Mouse (Mus musculus) embryo, embryonic 10 days (tissue): ENCODE measurements at regions not wholly inside any gene's neighbourhood (a gene's known extent, or its start where the extent isn't known, plus 50 kb on each side); places are given as distances from the start of the nearest gene placed in this dataset.

ENCODE experiments used
- DNase-seq: peaks from one replicate; pipeline ENCODE4 v3.0.0-alpha.2; 2015; ENCODE audit warnings: low spot score

GRCm38 (mm10) chr4:89082838-89083237 is 54.1 kb upstream of the Mtap start:
- DNase-seq = no peak

GRCm38 (mm10) chr4:89078485-89078884 is 58.4 kb upstream of the Mtap start:
- no peak for DNase-seq

- no peak for DNase-seq
Observed at GRCm38 (mm10) chr4:89074705-89075104, 62.2 kb upstream of the Mtap start.

- no peak for DNase-seq
Observed at GRCm38 (mm10) chr4:89070430-89070829, 66.5 kb upstream of the Mtap start.

GRCm38 (mm10) chr4:89064401-89064800 is 72.5 kb upstream of the Mtap start:
- no peak for DNase-seq

- no peak for DNase-seq
Observed at GRCm38 (mm10) chr4:89062384-89062783, 74.5 kb upstream of the Mtap start.

GRCm38 (mm10) chr4:89061619-89062018 is 75.3 kb upstream of the Mtap start:
- DNase-seq = no peak

GRCm38 (mm10) chr4:89057573-89057972 is 79.3 kb upstream of the Mtap start:
- DNase-seq = no peak

- no peak for DNase-seq
Observed at GRCm38 (mm10) chr4:89057135-89057534, 79.8 kb upstream of the Mtap start.

- no peak for DNase-seq
Observed at GRCm38 (mm10) chr4:89055969-89056368, 81.0 kb upstream of the Mtap start.

GRCm38 (mm10) chr4:89053606-89054005 is 83.3 kb upstream of the Mtap start:
- DNase-seq = no peak

GRCm38 (mm10) chr4:89051897-89052296 is 85.0 kb upstream of the Mtap start:
- no peak for DNase-seq

GRCm38 (mm10) chr4:89050551-89051199 is 86.2 kb upstream of the Mtap start:
- no peak for DNase-seq

GRCm38 (mm10) chr4:89049592-89050440 is 87.1 kb upstream of the Mtap start:
- DNase-seq = no peak

- no peak for DNase-seq
Observed at GRCm38 (mm10) chr4:89044516-89044915, 92.4 kb upstream of the Mtap start.

- DNase-seq = no peak
Observed at GRCm38 (mm10) chr4:89043982-89044381, 92.9 kb upstream of the Mtap start.

- no peak for DNase-seq
Observed at GRCm38 (mm10) chr4:89040856-89041255, 96.1 kb upstream of the Mtap start.

- no peak for DNase-seq
Observed at GRCm38 (mm10) chr4:89038906-89039305, 98.0 kb upstream of the Mtap start.

- DNase-seq = no peak
Observed at GRCm38 (mm10) chr4:89038135-89038534, 98.8 kb upstream of the Mtap start.

- no peak for DNase-seq
Observed at GRCm38 (mm10) chr4:89034822-89035221, 102.1 kb upstream of the Mtap start.

- DNase-seq = no peak
Observed at GRCm38 (mm10) chr4:89034299-89034698, 102.6 kb upstream of the Mtap start.

GRCm38 (mm10) chr4:89012681-89013353 is 124.1 kb upstream of the Mtap start:
- no peak for DNase-seq

- DNase-seq = no peak
Observed at GRCm38 (mm10) chr4:89008561-89008960, 128.4 kb upstream of the Mtap start.
